Mouse (Mus musculus): ENCODE measurements at regions not wholly inside any gene's neighbourhood (a gene's known extent, or its start where the extent isn't known, plus 50 kb on each side); places are given as distances from the start of the nearest gene placed in this dataset.
A peak's percentile ranks its signal among the peaks of the same experiment; 100 is the strongest.

GRCm38 (mm10) chr3:99447361-99447760, 207.2 kb downstream of the Tbx15 start:
- no peak for DNase-seq (ENCODE audit: low spot score)

GRCm38 (mm10) chr3:99447813-99448212, 207.6 kb downstream of the Tbx15 start:
- no peak for DNase-seq (ENCODE audit: low spot score)

GRCm38 (mm10) chr3:99459036-99459863, 219.1 kb downstream of the Tbx15 start:
- DNase-seq (ENCODE audit: low spot score): no peak

- DNase-seq (ENCODE audit: low spot score): peak; percentile 16
Observed at GRCm38 (mm10) chr3:99499980-99500379, 259.8 kb downstream of the Tbx15 start.

GRCm38 (mm10) chr3:99504772-99505171, 264.6 kb downstream of the Tbx15 start:
- DNase-seq (ENCODE audit: low spot score): no peak

- DNase-seq (ENCODE audit: low spot score): no peak
Observed at GRCm38 (mm10) chr3:99512250-99512649, 272.1 kb downstream of the Tbx15 start.

GRCm38 (mm10) chr3:99512933-99513332, 272.8 kb downstream of the Tbx15 start:
- DNase-seq (ENCODE audit: low spot score): no peak

GRCm38 (mm10) chr3:99515751-99516150, 275.6 kb downstream of the Tbx15 start:
- DNase-seq (ENCODE audit: low spot score): no peak

- peak; percentile 2 for DNase-seq (ENCODE audit: low spot score)
Observed at GRCm38 (mm10) chr3:99560917-99561316, 320.7 kb downstream of the Tbx15 start.

- no peak for DNase-seq (ENCODE audit: low spot score)
Observed at GRCm38 (mm10) chr3:99573335-99573976, 311.8 kb upstream of the Spag17 start.

- DNase-seq (ENCODE audit: low spot score): no peak
Observed at GRCm38 (mm10) chr3:99573977-99574373, 311.2 kb upstream of the Spag17 start.

GRCm38 (mm10) chr3:99602679-99603078, 282.5 kb upstream of the Spag17 start:
- DNase-seq (ENCODE audit: low spot score): no peak

- DNase-seq (ENCODE audit: low spot score): no peak
Observed at GRCm38 (mm10) chr3:99632309-99632708, 252.9 kb upstream of the Spag17 start.

- no peak for DNase-seq (ENCODE audit: low spot score)
Observed at GRCm38 (mm10) chr3:99641343-99642106, 243.7 kb upstream of the Spag17 start.

- DNase-seq (ENCODE audit: low spot score): no peak
Observed at GRCm38 (mm10) chr3:99644910-99645309, 240.3 kb upstream of the Spag17 start.

- no peak for DNase-seq (ENCODE audit: low spot score)
Observed at GRCm38 (mm10) chr3:99645318-99645717, 239.9 kb upstream of the Spag17 start.

GRCm38 (mm10) chr3:99657617-99658016, 227.6 kb upstream of the Spag17 start:
- DNase-seq (ENCODE audit: low spot score): peak; percentile 1

- no peak for DNase-seq (ENCODE audit: low spot score)
Observed at GRCm38 (mm10) chr3:99663783-99664182, 221.4 kb upstream of the Spag17 start.

- no peak for DNase-seq (ENCODE audit: low spot score)
Observed at GRCm38 (mm10) chr3:99665363-99665762, 219.8 kb upstream of the Spag17 start.

- no peak for DNase-seq (ENCODE audit: low spot score)
Observed at GRCm38 (mm10) chr3:99665902-99666768, 219.1 kb upstream of the Spag17 start.

- DNase-seq (ENCODE audit: low spot score): no peak
Observed at GRCm38 (mm10) chr3:99674145-99674544, 211.1 kb upstream of the Spag17 start.

- DNase-seq (ENCODE audit: low spot score): no peak
Observed at GRCm38 (mm10) chr3:99709506-99709905, 175.7 kb upstream of the Spag17 start.

Data from lung, postnatal 25 days (tissue).